In genomic region chr5:68578496-68578895, GRCm38 (mm10) we compare ENCODE assay signal across 16 mouse cellular contexts.
"Had no signal": no experiment of that assay in that cellular context is flagged by ENCODE, and none has a peak within 500 bp of the region (broad histone marks: within the 10 kb centered on the region; RNA-seq: fewer than 3 reads in every experiment).

No protein-coding gene starts in this region.

- H3K9ac ChIP-seq: liver, embryonic 13.5 days; neural tube, embryonic 13.5 days had no signal

- ATAC-seq: inflammation-experienced regulatory T-cells, adult 6 months had no signal

- H3K27me3 ChIP-seq: liver, embryonic 13.5 days; neural tube, embryonic 13.5 days had no signal

- H3K27ac ChIP-seq: kidney, postnatal 0 days; left cerebral cortex, adult 2 months; liver, embryonic 13.5 days; neural tube, embryonic 13.5 days had no signal

- H3K4me3 ChIP-seq: left cerebral cortex, adult 2 months; liver, embryonic 13.5 days; neural tube, embryonic 13.5 days had no signal

- DNase-seq: kidney, adult 2 months; kidney, postnatal 25 days; layer of hippocampus, postnatal 36 days; liver, embryonic 13.5 days; lung, adult 2 months; lung, postnatal 14 days; lung, postnatal 4 days; midbrain, embryonic 14.5 days; retina, postnatal 1 day; thymus, adult 2 months; thymus, postnatal 25 days had no signal

- H3K4me2 ChIP-seq: liver, embryonic 13.5 days; midbrain, embryonic 11.5 days; neural tube, embryonic 13.5 days had no signal

- H3K36me3 ChIP-seq: liver, embryonic 13.5 days; neural tube, embryonic 13.5 days had no signal

- H3K9me3 ChIP-seq: liver, embryonic 13.5 days; neural tube, embryonic 13.5 days had no signal

- H3K4me1 ChIP-seq: liver, embryonic 13.5 days; neural tube, embryonic 13.5 days had no signal
